Mouse (Mus musculus) kidney, postnatal 25 days (tissue): Measurements from ENCODE around the gene Ppil2.

ENCODE experiments used
- DNase-seq, 2 experiments: peaks; one replicate each; pipeline ENCODE4 v3.0.0; 2021; ENCODE audit warnings: mixed read lengths in 2 of 2

The Ppil2 gene

GRCm38 (mm10) chr16:17110771-17111743 lies at the start of gene Ppil2:
Ppil2 (minus strand) TSS chr16:17111257.
- peak; percentile 72 to 81 for DNase-seq

GRCm38 (mm10) chr16:17154346-17154745 lies 43.3 kb upstream of the Ppil2 start:
- DNase-seq, result peak in 1 of 2 experiments; percentile 16

- no peak for DNase-seq
Measured at GRCm38 (mm10) chr16:17151874-17152273, 40.8 kb upstream of the Ppil2 start.

GRCm38 (mm10) chr16:17150520-17151258 lies 39.6 kb upstream of the Ppil2 start:
- peak; percentile 20 to 53 for DNase-seq

GRCm38 (mm10) chr16:17148084-17148483 lies 37.0 kb upstream of the Ppil2 start:
- peak in 1 of 2 experiments; percentile 7 for DNase-seq

- peak; percentile 11 to 59 for DNase-seq
Measured at GRCm38 (mm10) chr16:17147391-17147929, 36.4 kb upstream of the Ppil2 start.

GRCm38 (mm10) chr16:17146772-17147235 lies 35.7 kb upstream of the Ppil2 start, which contains the start of gene Ccdc116:
Ccdc116 (minus strand) TSS chr16:17147229.
- DNase-seq, result peak; percentile 81 to 89

- no peak for DNase-seq
Measured at GRCm38 (mm10) chr16:17144339-17144738, 33.3 kb upstream of the Ppil2 start, which contains the start of gene Ydjc. Ydjc (plus strand) TSS chr16:17144621.

GRCm38 (mm10) chr16:17137355-17137754 lies 26.3 kb upstream of the Ppil2 start:
- DNase-seq, result no peak

- no peak for DNase-seq
Measured at GRCm38 (mm10) chr16:17132906-17133200, 21.8 kb upstream of the Ppil2 start.

GRCm38 (mm10) chr16:17132089-17132905 lies 21.2 kb upstream of the Ppil2 start, which contains the start of gene Sdf2l1:
Sdf2l1 (minus strand) TSS chr16:17132383.
- DNase-seq, result peak; percentile 98

GRCm38 (mm10) chr16:17131191-17132088 lies 20.4 kb upstream of the Ppil2 start:
- DNase-seq, result peak in 1 of 2 experiments; percentile 38

GRCm38 (mm10) chr16:17127292-17127691 lies 16.2 kb upstream of the Ppil2 start:
- peak; percentile 69 for DNase-seq

- DNase-seq, result peak; percentile 80 to 89
Measured at GRCm38 (mm10) chr16:17124871-17125520, 13.9 kb upstream of the Ppil2 start, which contains the start of gene 2610318N02Rik. 2610318N02Rik (minus strand) TSS chr16:17125167.

- DNase-seq, result no peak
Measured at GRCm38 (mm10) chr16:17124119-17124870, 13.2 kb upstream of the Ppil2 start.

GRCm38 (mm10) chr16:17121569-17121968 lies 10.5 kb upstream of the Ppil2 start:
- DNase-seq, result no peak

GRCm38 (mm10) chr16:17117309-17117799 lies 6.3 kb upstream of the Ppil2 start:
- no peak for DNase-seq

- DNase-seq, result no peak
Measured at GRCm38 (mm10) chr16:17104600-17104999, 6.5 kb downstream of the Ppil2 start.

- no peak for DNase-seq
Measured at GRCm38 (mm10) chr16:17102630-17103220, 8.3 kb downstream of the Ppil2 start.
